Mouse (Mus musculus) testis, adult 10 weeks (tissue): Measurements from ENCODE around the gene Ifna7. TPM values are rescaled to one million over a fixed set of nuclear protein-coding genes. Genes with fewer than 3 reads are reported as not detected.

Experiments used
- polyA plus RNA-seq: library from polyadenylated mRNA; stranded (reverse); fragments of 350-450 nt; fragmentation: Illumina TruSeq; extraction: RNeasy Lipid Tissue Mini Kit (QIAGEN cat#74804); gene quantifications from one replicate; pipeline ENCODE4 v1.2.3, GENCODE M21; 2014; ENCODE audit warnings: low read depth, low replicate concordance

The Ifna7 gene
- polyA plus RNA-seq, 1 experiment from 2014 or later = not detected

Other genes with a start within 250 kb of the Ifna7 start
- gene Ifna14, start 244.4 kb upstream of the Ifna7 start, polyA plus RNA-seq = not detected
- gene Ifna9, start 223.8 kb upstream of the Ifna7 start, polyA plus RNA-seq = not detected
- gene Ifna12, start 212.9 kb upstream of the Ifna7 start, polyA plus RNA-seq = not detected
- not detected for gene C87499, start 181.8 kb upstream of the Ifna7 start, polyA plus RNA-seq
- gene Ifna13, start 171.8 kb upstream of the Ifna7 start, polyA plus RNA-seq = not detected
- not detected for gene Ifna16, start 139.3 kb upstream of the Ifna7 start, polyA plus RNA-seq
- not detected for gene Ifna2, start 132.3 kb upstream of the Ifna7 start, polyA plus RNA-seq
- gene Ifnab, start 124.9 kb upstream of the Ifna7 start, polyA plus RNA-seq = not detected
- gene Gm26566, start 94.4 kb upstream of the Ifna7 start, polyA plus RNA-seq = not detected
- 41.4 TPM for gene Klhl9, start 93.8 kb upstream of the Ifna7 start, polyA plus RNA-seq
- not detected for gene Gm13271, start 61.4 kb upstream of the Ifna7 start, polyA plus RNA-seq
- not detected for gene Gm13283, start 56.1 kb upstream of the Ifna7 start, polyA plus RNA-seq
- not detected for gene Gm13290, start 42.4 kb upstream of the Ifna7 start, polyA plus RNA-seq
- not detected for gene Gm13289, start 39.3 kb upstream of the Ifna7 start, polyA plus RNA-seq
- gene Gm13272, start 36.4 kb upstream of the Ifna7 start, polyA plus RNA-seq = not detected
- not detected for gene Ifnz, start 34.1 kb upstream of the Ifna7 start, polyA plus RNA-seq
- gene Gm13276, start 30.5 kb upstream of the Ifna7 start, polyA plus RNA-seq = not detected
- not detected for gene Gm13277, start 27.6 kb upstream of the Ifna7 start, polyA plus RNA-seq
- not detected for gene Gm13278, start 24.7 kb upstream of the Ifna7 start, polyA plus RNA-seq
- not detected for gene Gm13275, start 21.7 kb upstream of the Ifna7 start, polyA plus RNA-seq
- gene Gm13279, start 18.8 kb upstream of the Ifna7 start, polyA plus RNA-seq = not detected
- gene Gm13285, start 16.6 kb upstream of the Ifna7 start, polyA plus RNA-seq = not detected
- gene Gm13287, start 13.0 kb upstream of the Ifna7 start, polyA plus RNA-seq = not detected
- not detected for gene Gm13288, start 10.7 kb upstream of the Ifna7 start, polyA plus RNA-seq
- not detected for gene Ifna11, start 3.7 kb downstream of the Ifna7 start, polyA plus RNA-seq
- not detected for gene Ifna6, start 11.2 kb downstream of the Ifna7 start, polyA plus RNA-seq
- gene Ifna5, start 19.3 kb downstream of the Ifna7 start, polyA plus RNA-seq = not detected
- gene Ifna4, start 25.6 kb downstream of the Ifna7 start, polyA plus RNA-seq = not detected
- not detected for gene Ifna1, start 33.9 kb downstream of the Ifna7 start, polyA plus RNA-seq
- gene Ifne, start 64.0 kb downstream of the Ifna7 start, polyA plus RNA-seq = not detected